Mouse (Mus musculus) hindbrain, embryonic 12.5 days (tissue): ENCODE measurements at regions not wholly inside any gene's neighbourhood (a gene's known extent, or its start where the extent isn't known, plus 50 kb on each side); places are given as distances from the start of the nearest gene placed in this dataset.

ENCODE experiments used
- ATAC-seq: fragments of 200-750 bp; cut with Nextera tagmentation; 2 replicates; pipeline ENCODE4 v1.8.0; 2017; ENCODE audit warnings: moderate TSS enrichment; ENCODE audit not compliant: low FRiP score
- H3K27ac ChIP-seq: fragments of 300-500 bp; sonication (generic); 2 replicates; pipeline ENCODE4 v1.5.1; 2016; ENCODE audit warnings: mild to moderate bottlenecking
- H3K27me3 ChIP-seq: fragments of 300-500 bp; sonication (generic); 2 replicates; pipeline ENCODE4 v1.6.1; 2016; ENCODE audit warnings: mild to moderate bottlenecking
- H3K36me3 ChIP-seq: fragments of 300-500 bp; sonication (generic); 2 replicates; pipeline ENCODE4 v1.6.1; 2016; ENCODE audit warnings: mild to moderate bottlenecking
- H3K4me1 ChIP-seq: fragments of 300-500 bp; sonication (generic); 2 replicates; pipeline ENCODE4 v1.6.1; 2016
- H3K4me2 ChIP-seq: fragments of 300-500 bp; sonication (generic); replicated peaks from 2 replicates; pipeline ENCODE4 v1.6.1; 2016; ENCODE audit warnings: mild to moderate bottlenecking
- H3K4me3 ChIP-seq: fragments of 300-500 bp; sonication (generic); 2 replicates; pipeline ENCODE4 v1.5.1; 2016; ENCODE audit warnings: mild to moderate bottlenecking
- H3K9ac ChIP-seq: fragments of 300-500 bp; sonication (generic); 2 replicates; pipeline ENCODE4 v1.6.1; 2016; ENCODE audit warnings: mild to moderate bottlenecking, moderate library complexity
- H3K9me3 ChIP-seq: fragments of 300-500 bp; sonication (generic); replicated peaks from 2 replicates; pipeline ENCODE4 v1.6.1; 2016; ENCODE audit warnings: mild to moderate bottlenecking
- WGBS: fragments of 180-500 bp; shearing (Covaris S2); methylation state at CpG from one replicate; pipeline ENCODE4 v1.1.7; 2016; 5-methylcytosine and 5-hydroxymethylcytosine counted together

GRCm38 (mm10) chr13:43976676-43977075 is 192.1 kb downstream of the Cd83 start:
- no peak for ATAC-seq
- Histone ChIP-seq H3K9ac (no peak overlapping the region), H3K4me1 (no peaks in the 10 kb centered on the region), H3K36me3 (no peaks in the 10 kb centered on the region), H3K4me3 (no peak overlapping the region), H3K27me3 (no peaks in the 10 kb centered on the region), H3K27ac (no peak overlapping the region), H3K9me3 (no peaks in the 10 kb centered on the region), H3K4me2 (no peak overlapping the region)
- 41% methylated on average over 7 of the region's 7 CpGs for WGBS

- Histone ChIP-seq H3K27ac (no peak overlapping the region), H3K4me1 (peaks cover 21% of the 10 kb centered on the region), H3K9me3 (no peaks in the 10 kb centered on the region), H3K27me3 (peaks cover 7% of the 10 kb centered on the region), H3K4me3 (no peak overlapping the region), H3K9ac (no peak overlapping the region), H3K36me3 (no peaks in the 10 kb centered on the region), H3K4me2 (no peak overlapping the region)
- no peak for ATAC-seq
- 8% methylated on average over 6 of the region's 6 CpGs for WGBS
These were observed 202.8 kb downstream of the Cd83 start for GRCm38 (mm10) chr13:43987338-43987737.

GRCm38 (mm10) chr13:43988421-43988820 is 203.8 kb downstream of the Cd83 start:
- Histone ChIP-seq H3K4me3 (no peak overlapping the region), H3K9me3 (no peaks in the 10 kb centered on the region), H3K4me2 (no peak overlapping the region), H3K27me3 (peaks cover 7% of the 10 kb centered on the region), H3K27ac (no peak overlapping the region), H3K4me1 (peaks cover 21% of the 10 kb centered on the region), H3K9ac (no peak overlapping the region), H3K36me3 (no peaks in the 10 kb centered on the region)
- ATAC-seq = no peak
- 90% methylated on average over 4 of the region's 4 CpGs for WGBS

GRCm38 (mm10) chr13:43990281-43991101 is 205.9 kb downstream of the Cd83 start:
- Histone ChIP-seq H3K27ac (0 out of 2 replicates have a peak overlapping the region, but pooled peaks have one; percentile 30), H3K9ac (no peak overlapping the region), H3K4me3 (no peak overlapping the region), H3K27me3 (peaks cover 9% of the 10 kb centered on the region), H3K36me3 (no peaks in the 10 kb centered on the region), H3K4me1 (peaks cover 21% of the 10 kb centered on the region), H3K4me2 (no peak overlapping the region), H3K9me3 (no peaks in the 10 kb centered on the region)
- peak; percentile 38; the same call in 1 of the 2 replicates for ATAC-seq
- WGBS = 43% methylated on average over 16 of the region's 16 CpGs

GRCm38 (mm10) chr13:43991774-43992173 is 207.2 kb downstream of the Cd83 start:
- peaks cover 21% of the 10 kb centered on the region for H3K4me1 ChIP-seq
- H3K4me2 ChIP-seq = no peak overlapping the region
- H3K36me3 ChIP-seq = no peaks in the 10 kb centered on the region
- no peaks in the 10 kb centered on the region for H3K9me3 ChIP-seq
- no peak overlapping the region for H3K4me3 ChIP-seq
- peaks cover 10% of the 10 kb centered on the region; the same call in 1 of the 2 replicates for H3K27me3 ChIP-seq
- no peak overlapping the region for H3K27ac ChIP-seq
- H3K9ac ChIP-seq = no peak overlapping the region
- no peak for ATAC-seq
- 46% methylated on average over 5 of the region's 5 CpGs for WGBS

GRCm38 (mm10) chr13:43992968-43993367 is 208.4 kb downstream of the Cd83 start:
- no peak for ATAC-seq
- Histone ChIP-seq H3K4me2 (no peak overlapping the region), H3K4me1 (peaks cover 16% of the 10 kb centered on the region), H3K9ac (no peak overlapping the region), H3K27me3 (peaks cover 7% of the 10 kb centered on the region; the same call in 1 of the 2 replicates), H3K9me3 (no peaks in the 10 kb centered on the region), H3K27ac (no peak overlapping the region), H3K36me3 (no peaks in the 10 kb centered on the region), H3K4me3 (no peak overlapping the region)

- no peak overlapping the region for H3K4me3 ChIP-seq
- no peaks in the 10 kb centered on the region for H3K36me3 ChIP-seq
- no peaks in the 10 kb centered on the region for H3K9me3 ChIP-seq
- no peak overlapping the region for H3K27ac ChIP-seq
- ATAC-seq = no peak
- H3K4me1 ChIP-seq = peaks cover 16% of the 10 kb centered on the region
- H3K9ac ChIP-seq = no peak overlapping the region
- 76% methylated on average over 4 of the region's 4 CpGs for WGBS
- peaks cover 3% of the 10 kb centered on the region; the same call in 1 of the 2 replicates for H3K27me3 ChIP-seq
- no peak overlapping the region for H3K4me2 ChIP-seq
These were observed 209.8 kb downstream of the Cd83 start for GRCm38 (mm10) chr13:43994361-43994760.

- 0 out of 2 replicates have a peak, but pooled peaks cover 3% of the 10 kb centered on the region for H3K27me3 ChIP-seq
- WGBS = 60% methylated on average over 3 of the region's 3 CpGs
- H3K27ac ChIP-seq = no peak overlapping the region
- no peaks in the 10 kb centered on the region for H3K36me3 ChIP-seq
- H3K4me2 ChIP-seq = no peak overlapping the region
- no peak overlapping the region for H3K9ac ChIP-seq
- ATAC-seq = no peak
- H3K4me3 ChIP-seq = no peak overlapping the region
- H3K4me1 ChIP-seq = peaks cover 12% of the 10 kb centered on the region
- H3K9me3 ChIP-seq = no peaks in the 10 kb centered on the region
These were observed 211.0 kb downstream of the Cd83 start for GRCm38 (mm10) chr13:43995623-43996022.

- Histone ChIP-seq H3K27me3 (no peaks in the 10 kb centered on the region), H3K4me3 (no peak overlapping the region)
These were observed 217.4 kb downstream of the Cd83 start for GRCm38 (mm10) chr13:44001861-44002545.

GRCm38 (mm10) chr13:44012868-44013267 is 228.3 kb downstream of the Cd83 start:
- Histone ChIP-seq H3K4me3 (no peak overlapping the region), H3K36me3 (no peaks in the 10 kb centered on the region), H3K4me2 (no peak overlapping the region), H3K9ac (no peak overlapping the region), H3K27ac (no peak overlapping the region), H3K4me1 (peaks cover 11% of the 10 kb centered on the region), H3K9me3 (no peaks in the 10 kb centered on the region), H3K27me3 (peaks cover 29% of the 10 kb centered on the region)
- 83% methylated on average over 2 of the region's 2 CpGs for WGBS
- no peak for ATAC-seq

More at GRCm38 (mm10) chr13:44001861-44002545, 217.4 kb downstream of the Cd83 start:
- no peak for ATAC-seq
- Histone ChIP-seq H3K9ac (no peak overlapping the region), H3K36me3 (no peaks in the 10 kb centered on the region), H3K9me3 (no peaks in the 10 kb centered on the region), H3K4me1 (peaks cover 14% of the 10 kb centered on the region; the same call in 1 of the 2 replicates), H3K4me2 (no peak overlapping the region), H3K27ac (no peak overlapping the region)
- 65% methylated on average over 12 of the region's 12 CpGs for WGBS

GRCm38 (mm10) chr13:44018489-44019303 is 234.1 kb downstream of the Cd83 start:
- WGBS = 12% methylated on average over 8 of the region's 8 CpGs
- ATAC-seq = peak; percentile 63; the same call in 1 of the 2 replicates
- Histone ChIP-seq H3K9me3 (no peaks in the 10 kb centered on the region), H3K36me3 (no peaks in the 10 kb centered on the region), H3K9ac (no peak overlapping the region), H3K4me2 (peak overlapping the region; percentile 25), H3K4me3 (no peak overlapping the region), H3K27ac (no peak overlapping the region), H3K4me1 (peaks cover 31% of the 10 kb centered on the region), H3K27me3 (peaks cover 42% of the 10 kb centered on the region)

GRCm38 (mm10) chr13:44019304-44019583 is 234.7 kb downstream of the Cd83 start:
- Histone ChIP-seq H3K36me3 (no peaks in the 10 kb centered on the region), H3K27ac (no peak overlapping the region), H3K4me3 (no peak overlapping the region), H3K4me1 (peaks cover 31% of the 10 kb centered on the region), H3K4me2 (no peak overlapping the region), H3K9ac (no peak overlapping the region), H3K9me3 (no peaks in the 10 kb centered on the region), H3K27me3 (peaks cover 42% of the 10 kb centered on the region)
- peak; percentile 8; the same call in 1 of the 2 replicates for ATAC-seq
